Mouse (Mus musculus) midbrain, embryonic 16.5 days (tissue): Measurements from ENCODE around the gene Gm11042. TPM values are rescaled to one million over a fixed set of nuclear protein-coding genes. Genes with fewer than 3 reads are reported as not detected.

Experiments used
- ATAC-seq: fragments of 200-750 bp; cut with Nextera tagmentation; 2 replicates; pipeline ENCODE4 v1.8.0; 2017; ENCODE audit warnings: moderate TSS enrichment
- H3K27ac ChIP-seq: fragments of 300-500 bp; sonication (generic); 2 replicates; pipeline ENCODE4 v1.5.1; 2014; ENCODE audit warnings: mild to moderate bottlenecking, low read length, mixed read lengths
- H3K27me3 ChIP-seq: fragments of 300-500 bp; sonication (generic); 2 replicates; pipeline ENCODE4 v1.6.1; 2014; ENCODE audit warnings: low read depth, low read length, mixed read lengths; ENCODE audit not compliant: control insufficient read depth, insufficient read depth
- H3K36me3 ChIP-seq: fragments of 300-500 bp; sonication (generic); 2 replicates; pipeline ENCODE4 v1.6.1; 2014; ENCODE audit warnings: mild to moderate bottlenecking, low read length, moderate library complexity, mixed read lengths; ENCODE audit not compliant: control insufficient read depth, insufficient read depth
- H3K4me1 ChIP-seq: fragments of 300-500 bp; sonication (generic); 2 replicates; pipeline ENCODE4 v1.6.1; 2014; ENCODE audit warnings: mild to moderate bottlenecking, low read length, mixed read lengths; ENCODE audit not compliant: control insufficient read depth, insufficient read depth
- H3K4me2 ChIP-seq: fragments of 300-500 bp; sonication (generic); 2 replicates; pipeline ENCODE4 v1.6.1; 2014; ENCODE audit warnings: mild to moderate bottlenecking, low read length, mixed read lengths
- H3K4me3 ChIP-seq: fragments of 300-500 bp; sonication (generic); 2 replicates; pipeline ENCODE4 v1.5.1; 2014; ENCODE audit warnings: low read depth, mild to moderate bottlenecking, low read length, moderate library complexity, mixed read lengths
- H3K9ac ChIP-seq: fragments of 300-500 bp; sonication (generic); 2 replicates; pipeline ENCODE4 v1.6.1; 2014; ENCODE audit warnings: low read depth, low read length, mixed read lengths
- H3K9me3 ChIP-seq: fragments of 300-500 bp; sonication (generic); replicated peaks from 2 replicates; pipeline ENCODE4 v1.6.1; 2014; ENCODE audit warnings: mild to moderate bottlenecking, low read length, mixed read lengths; ENCODE audit not compliant: control insufficient read depth, poor library complexity, severe bottlenecking
- WGBS: fragments of 180-500 bp; shearing (Covaris S2); extraction: QIAGEN DNeasy Blood & Tissue Kit; methylation state at CpG from one replicate; pipeline ENCODE4 v1.1.7; 2014; 5-methylcytosine and 5-hydroxymethylcytosine counted together
- polyA plus RNA-seq: library from polyadenylated mRNA; unstranded; fragments of >200 nt; fragmentation: Nextera tagmentation; extraction: Ambion mirVana; gene quantifications from 2 replicates; pipeline ENCODE4 v1.2.1, GENCODE M21; 2015

The Gm11042 gene
- polyA plus RNA-seq, 1 experiment from 2014 or later = not detected

GRCm38 (mm10) chr12:74333016-74333415, 16.8 kb upstream of the Gm11042 start:
- Histone ChIP-seq H3K4me1 (no peaks in the 10 kb centered on the region; the same call in 1 of the 2 replicates), H3K9ac (no peak overlapping the region), H3K4me2 (no peak overlapping the region), H3K4me3 (no peak overlapping the region), H3K36me3 (no peaks in the 10 kb centered on the region), H3K27me3 (no peaks in the 10 kb centered on the region), H3K27ac (no peak overlapping the region), H3K9me3 (no peaks in the 10 kb centered on the region)
- WGBS = 20% methylated on average over 13 of the region's 13 CpGs
- ATAC-seq = peak; percentile 62; the same call in 1 of the 2 replicates

- Histone ChIP-seq H3K27me3 (no peaks in the 10 kb centered on the region), H3K4me3 (no peak overlapping the region), H3K36me3 (no peaks in the 10 kb centered on the region), H3K9me3 (no peaks in the 10 kb centered on the region), H3K9ac (no peak overlapping the region), H3K4me1 (no peaks in the 10 kb centered on the region; the same call in 1 of the 2 replicates), H3K27ac (no peak overlapping the region), H3K4me2 (no peak overlapping the region)
- WGBS = 94% methylated on average over 6 of the region's 6 CpGs
- no peak for ATAC-seq
Measured at GRCm38 (mm10) chr12:74329759-74330158, 13.6 kb upstream of the Gm11042 start.

- Histone ChIP-seq H3K27me3 (no peaks in the 10 kb centered on the region), H3K4me3 (no peak overlapping the region), H3K4me2 (no peak overlapping the region), H3K36me3 (no peaks in the 10 kb centered on the region), H3K9me3 (no peaks in the 10 kb centered on the region), H3K27ac (no peak overlapping the region), H3K4me1 (no peaks in the 10 kb centered on the region), H3K9ac (no peak overlapping the region)
- WGBS = 86% methylated on average over 3 of the region's 3 CpGs
- ATAC-seq = no peak
Measured at GRCm38 (mm10) chr12:74326644-74327043, 10.4 kb upstream of the Gm11042 start.

GRCm38 (mm10) chr12:74321981-74322380, 5.8 kb upstream of the Gm11042 start:
- H3K4me3 ChIP-seq = no peak overlapping the region
- peaks cover 2% of the 10 kb centered on the region; the same call in 1 of the 2 replicates for H3K4me1 ChIP-seq
- no peak overlapping the region for H3K4me2 ChIP-seq
- H3K9ac ChIP-seq = no peak overlapping the region
- H3K36me3 ChIP-seq = no peaks in the 10 kb centered on the region
- no peak for ATAC-seq
- no peaks in the 10 kb centered on the region for H3K27me3 ChIP-seq
- H3K27ac ChIP-seq = no peak overlapping the region
- H3K9me3 ChIP-seq = no peaks in the 10 kb centered on the region
- WGBS = 82% methylated on average over 5 of the region's 5 CpGs

GRCm38 (mm10) chr12:74320318-74320717, 4.1 kb upstream of the Gm11042 start:
- Histone ChIP-seq H3K4me2 (peak overlapping the region; percentile 31), H3K27ac (no peak overlapping the region), H3K36me3 (no peaks in the 10 kb centered on the region), H3K9me3 (no peaks in the 10 kb centered on the region), H3K27me3 (no peaks in the 10 kb centered on the region), H3K4me3 (no peak overlapping the region), H3K4me1 (peaks cover 5% of the 10 kb centered on the region; the same call in 1 of the 2 replicates), H3K9ac (no peak overlapping the region)
- 12% methylated on average over 10 of the region's 10 CpGs for WGBS
- no peak for ATAC-seq

GRCm38 (mm10) chr12:74316989-74317759, 980 bp upstream of the Gm11042 start:
- 11% methylated on average over 15 of the region's 15 CpGs for WGBS
- Histone ChIP-seq H3K36me3 (no peaks in the 10 kb centered on the region), H3K27ac (peak overlapping the region; percentile 92), H3K27me3 (no peaks in the 10 kb centered on the region), H3K4me2 (peak overlapping the region; percentile 69), H3K9me3 (no peaks in the 10 kb centered on the region), H3K4me3 (peak overlapping the region; percentile 51), H3K4me1 (peaks cover 5% of the 10 kb centered on the region; the same call in 1 of the 2 replicates), H3K9ac (peak overlapping the region; percentile 73)
- ATAC-seq = peak; percentile 84

- Histone ChIP-seq H3K36me3 (no peaks in the 10 kb centered on the region), H3K27ac (no peak overlapping the region), H3K9ac (no peak overlapping the region), H3K4me1 (peaks cover 3% of the 10 kb centered on the region; the same call in 1 of the 2 replicates), H3K9me3 (no peaks in the 10 kb centered on the region), H3K4me2 (no peak overlapping the region), H3K4me3 (no peak overlapping the region), H3K27me3 (no peaks in the 10 kb centered on the region)
- ATAC-seq = no peak
- 58% methylated on average over 2 of the region's 2 CpGs for WGBS
Measured at GRCm38 (mm10) chr12:74315221-74315620, 973 bp downstream of the Gm11042 start.

GRCm38 (mm10) chr12:74312611-74313010, 3.6 kb downstream of the Gm11042 start:
- H3K4me2 ChIP-seq = no peak overlapping the region
- H3K9ac ChIP-seq = no peak overlapping the region
- H3K4me1 ChIP-seq = peaks cover 3% of the 10 kb centered on the region; the same call in 1 of the 2 replicates
- H3K27ac ChIP-seq = no peak overlapping the region
- 82% methylated on average over 3 of the region's 3 CpGs for WGBS
- H3K9me3 ChIP-seq = no peaks in the 10 kb centered on the region
- no peaks in the 10 kb centered on the region for H3K36me3 ChIP-seq
- no peaks in the 10 kb centered on the region for H3K27me3 ChIP-seq
- ATAC-seq = no peak
- H3K4me3 ChIP-seq = no peak overlapping the region
